Mouse (Mus musculus): Measurements from ENCODE around the gene Fgf13.

DNA sequence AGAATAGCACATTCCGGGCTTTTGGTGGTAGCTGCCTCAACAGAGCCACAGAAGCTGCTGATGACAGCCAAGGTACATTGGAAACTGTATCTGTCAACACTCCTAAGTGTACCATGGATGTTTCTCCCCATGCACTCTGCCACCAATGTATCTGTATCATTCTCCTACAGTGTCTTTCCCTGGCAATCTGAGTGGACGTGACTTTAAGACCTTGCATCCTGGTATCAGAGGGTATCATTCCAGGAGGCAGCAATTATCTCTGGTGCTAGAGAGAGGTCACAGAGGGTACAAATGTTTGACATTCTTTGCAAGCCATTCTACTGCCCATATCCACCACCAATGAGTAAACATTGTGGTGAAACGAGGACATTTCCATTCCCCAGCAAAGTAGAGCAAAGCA is 347.2 kb downstream of the Fgf13 start:
- TF ChIP-seq CTCF (IDR thresholded peaks at IDR 0.05; ENCODE audit: control insufficient read depth, insufficient read depth, insufficient read length) (no peak), MAX (IDR thresholded peaks at IDR 0.05) (no peak)

All from C2C12 (cell line).